Mouse (Mus musculus) adrenal gland, postnatal 4 days (tissue): ENCODE measurements around the gene Tnnt1. TPM values are rescaled to one million over a fixed set of nuclear protein-coding genes. Genes with fewer than 3 reads are reported as not detected.

ENCODE experiments used
- DNase-seq, 2 experiments: peaks; one replicate each; pipeline ENCODE4 v3.0.0; 2021 to 2022; ENCODE audit warnings: low spot score in 2 of 2, mixed read lengths in 2 of 2
- total RNA-seq, 2 experiments: library from RNA; stranded (reverse); gene quantifications; 2 replicates each; pipeline ENCODE4 v1.2.3; 2021

Gene Tnnt1
- total RNA-seq, 2 experiments from 2014 or later = 8.1 to 21.0 TPM

DNA sequence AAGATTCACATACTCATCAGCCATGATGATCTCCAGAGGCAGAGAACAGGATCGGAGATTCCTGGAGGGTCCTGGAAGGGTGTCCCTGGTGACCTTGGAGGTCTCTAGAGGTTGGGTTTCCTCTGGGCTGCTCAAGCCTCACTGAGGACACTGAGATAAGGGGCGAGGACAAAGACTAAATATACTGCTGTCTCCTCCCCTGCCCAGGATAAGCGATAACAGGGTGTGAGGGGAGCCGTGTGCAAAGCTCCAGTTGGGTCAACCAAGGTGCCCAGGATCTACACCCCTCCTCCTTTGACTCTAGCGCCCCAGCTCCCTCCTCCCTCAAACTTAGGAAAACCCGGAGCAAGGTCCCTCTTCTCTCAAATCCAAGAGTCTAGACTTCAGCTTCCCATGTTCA is 6.1 kb upstream of the Tnnt1 start:
- DNase-seq = no peak

DNA sequence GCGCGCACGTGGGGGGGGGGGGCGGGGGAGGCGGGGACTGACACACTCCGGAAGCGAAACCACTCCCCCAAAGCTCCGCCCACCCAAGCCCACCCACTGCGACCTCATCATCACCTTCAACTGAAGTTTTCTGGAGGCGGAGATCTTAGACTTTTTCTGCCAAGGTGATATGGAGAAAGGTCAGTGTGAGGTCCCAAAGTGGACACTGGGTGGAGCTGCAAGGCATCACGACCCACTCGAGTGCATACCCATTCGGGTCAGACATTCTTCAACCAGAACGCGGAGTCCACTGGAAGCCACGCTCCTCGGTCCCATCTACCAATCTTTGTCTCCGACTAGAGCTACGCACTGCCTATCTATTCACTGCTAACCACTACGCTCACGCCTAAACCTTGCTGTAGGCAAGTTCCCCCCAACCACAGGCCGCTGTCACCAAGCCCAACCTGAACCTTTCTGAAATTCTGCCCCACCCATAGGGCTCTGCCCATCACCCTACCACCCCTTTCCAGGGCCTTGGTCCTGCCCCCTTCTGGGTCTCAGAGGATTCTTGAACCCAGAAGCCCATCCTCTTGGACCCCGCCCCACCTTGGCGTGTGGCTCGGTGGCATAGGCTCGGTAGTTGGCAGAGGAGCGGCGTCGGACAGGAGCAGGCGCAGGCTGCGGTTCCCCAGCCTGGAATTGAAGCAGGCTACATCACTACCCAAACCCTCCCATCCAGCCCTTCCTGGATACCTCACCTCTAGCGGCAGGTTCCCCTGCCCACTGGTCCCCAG is 5.2 kb upstream of the Tnnt1 start:
- no peak for DNase-seq

DNA sequence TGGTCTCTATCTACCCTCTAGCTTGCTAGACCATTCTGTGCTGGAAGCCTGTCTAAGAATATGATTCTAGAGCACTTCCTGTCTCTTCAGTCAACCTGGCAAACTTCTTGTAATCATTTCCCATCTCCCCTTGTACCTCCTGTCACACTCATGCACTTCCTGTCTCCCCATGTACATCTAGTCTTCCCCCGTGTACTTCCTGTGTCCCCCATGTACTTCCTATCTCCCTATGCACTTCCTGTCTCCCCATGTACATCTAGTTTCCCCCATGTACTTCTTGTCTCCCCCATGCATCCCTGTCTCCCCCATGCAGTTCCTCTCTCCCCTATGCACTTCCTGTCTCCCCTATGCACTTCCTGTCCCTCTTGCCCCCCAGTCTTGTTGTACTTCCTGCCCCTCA is 2.3 kb upstream of the Tnnt1 start:
- no peak for DNase-seq

DNA sequence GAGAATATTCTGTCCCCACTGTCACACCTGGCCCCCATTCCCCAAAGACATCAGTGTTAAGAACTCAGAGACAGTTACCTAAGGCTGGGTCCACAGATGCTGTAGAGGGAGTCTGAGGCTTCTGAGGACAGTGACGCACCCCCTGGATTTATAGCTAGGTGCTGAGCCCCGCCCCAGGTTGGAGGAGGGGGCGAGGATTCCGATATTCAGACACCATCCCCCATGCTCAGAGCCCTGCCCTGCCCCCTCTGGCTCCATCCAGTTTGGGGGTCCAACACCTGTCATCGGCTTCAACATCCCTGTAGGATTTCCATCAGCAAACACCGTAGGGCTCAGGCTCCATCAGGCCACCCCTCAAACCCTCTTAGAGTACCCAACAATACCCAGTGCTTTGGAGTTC is 329 bp downstream of the Tnnt1 start:
- DNase-seq = no peak

DNA sequence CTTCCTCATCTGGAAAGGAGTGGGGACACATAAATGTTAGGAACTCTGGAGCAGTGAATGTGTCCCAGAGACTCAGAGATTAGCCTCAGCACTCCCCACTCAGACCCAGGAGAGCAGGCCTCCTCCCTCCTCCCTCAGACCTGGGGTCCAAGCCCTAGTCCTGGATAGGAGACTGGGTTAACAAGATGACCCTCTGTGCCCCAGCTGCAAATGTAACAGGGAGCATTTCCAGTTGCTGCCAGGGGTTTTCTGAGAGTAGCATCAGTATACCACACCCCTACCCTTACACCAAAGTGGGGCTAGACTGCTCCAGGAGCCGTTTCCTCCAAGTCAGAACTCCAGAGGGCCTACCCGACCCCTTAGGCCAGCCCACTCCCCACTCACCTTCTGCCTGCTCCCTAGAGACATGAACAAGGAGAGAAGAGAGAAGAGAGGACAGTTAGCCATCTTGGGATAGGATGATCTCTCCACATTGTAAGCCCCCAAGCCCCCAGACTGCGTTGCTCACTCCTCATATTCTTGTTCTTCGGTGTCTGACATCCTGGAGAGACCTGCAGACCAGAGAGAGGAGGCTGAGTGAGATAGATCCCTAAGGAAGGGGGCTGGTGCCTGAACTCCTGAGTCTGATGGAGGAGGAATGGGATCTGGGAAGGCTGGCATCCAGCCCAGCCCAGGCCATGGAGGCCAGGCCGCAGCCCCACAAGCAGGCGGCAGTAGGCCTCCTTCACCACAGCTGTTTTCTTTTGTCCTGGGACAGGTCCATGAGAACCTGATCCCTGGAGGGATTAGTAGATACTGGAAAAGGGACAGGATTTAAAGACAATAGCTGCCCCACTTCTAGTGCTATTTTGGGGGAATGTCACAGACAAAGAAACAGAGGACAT is 2.1 kb downstream of the Tnnt1 start:
- no peak for DNase-seq

DNA sequence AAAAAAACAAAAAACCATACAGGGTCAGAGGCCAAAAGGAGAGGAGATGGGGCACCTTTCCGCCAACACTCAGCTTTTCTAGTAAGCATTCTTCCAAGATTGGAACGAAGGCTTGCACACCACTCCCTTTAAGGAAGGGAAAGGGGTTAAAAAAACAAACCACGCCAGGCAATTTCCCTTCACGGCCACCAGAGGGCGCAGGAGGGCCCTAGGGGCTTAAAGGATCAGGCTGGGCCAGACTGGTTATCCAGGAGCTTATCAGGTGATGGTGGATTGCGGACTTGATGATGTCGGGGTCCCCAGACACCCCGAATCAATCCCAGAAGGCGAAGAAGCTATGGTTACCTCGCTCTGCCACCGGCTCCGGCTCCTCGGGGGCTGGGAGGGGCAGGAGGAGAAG is 2.9 kb downstream of the Tnnt1 start:
- no peak for DNase-seq

DNA sequence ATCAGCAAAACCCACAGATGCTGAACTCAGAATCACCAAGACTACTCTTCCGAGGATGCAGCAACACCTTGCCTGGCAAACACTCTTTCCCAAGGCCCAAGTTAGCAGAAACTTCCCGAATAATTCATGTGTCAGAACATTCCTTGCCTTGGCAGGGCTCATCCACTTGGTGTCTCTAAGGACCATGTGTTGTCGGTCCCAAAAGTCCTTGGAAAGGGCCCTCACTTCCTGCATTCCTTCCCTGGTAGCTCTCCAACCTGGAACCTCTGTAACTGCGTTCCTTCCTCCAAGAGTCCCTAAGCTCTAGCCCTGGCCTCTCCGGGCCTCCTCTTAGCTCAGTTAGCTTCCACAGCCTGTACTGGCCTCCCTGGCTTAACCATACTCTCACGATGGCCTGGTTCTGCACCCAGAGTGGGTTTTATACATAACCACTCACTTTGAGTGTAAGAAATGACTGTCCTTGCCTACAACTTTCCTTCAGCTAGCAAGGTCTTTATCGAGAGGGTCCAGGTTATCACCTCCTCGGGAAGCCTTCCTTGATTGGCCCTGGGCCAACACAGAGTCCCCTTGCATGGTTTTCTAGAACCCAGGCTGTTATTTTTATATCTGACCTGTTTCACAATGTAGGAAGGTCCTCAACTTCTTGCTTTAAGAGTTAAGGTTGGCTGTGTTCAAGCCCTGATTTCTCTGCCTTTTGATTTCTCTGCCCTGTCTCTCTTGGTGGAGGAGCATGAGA is 4.5 kb downstream of the Tnnt1 start:
- DNase-seq = no peak

DNA sequence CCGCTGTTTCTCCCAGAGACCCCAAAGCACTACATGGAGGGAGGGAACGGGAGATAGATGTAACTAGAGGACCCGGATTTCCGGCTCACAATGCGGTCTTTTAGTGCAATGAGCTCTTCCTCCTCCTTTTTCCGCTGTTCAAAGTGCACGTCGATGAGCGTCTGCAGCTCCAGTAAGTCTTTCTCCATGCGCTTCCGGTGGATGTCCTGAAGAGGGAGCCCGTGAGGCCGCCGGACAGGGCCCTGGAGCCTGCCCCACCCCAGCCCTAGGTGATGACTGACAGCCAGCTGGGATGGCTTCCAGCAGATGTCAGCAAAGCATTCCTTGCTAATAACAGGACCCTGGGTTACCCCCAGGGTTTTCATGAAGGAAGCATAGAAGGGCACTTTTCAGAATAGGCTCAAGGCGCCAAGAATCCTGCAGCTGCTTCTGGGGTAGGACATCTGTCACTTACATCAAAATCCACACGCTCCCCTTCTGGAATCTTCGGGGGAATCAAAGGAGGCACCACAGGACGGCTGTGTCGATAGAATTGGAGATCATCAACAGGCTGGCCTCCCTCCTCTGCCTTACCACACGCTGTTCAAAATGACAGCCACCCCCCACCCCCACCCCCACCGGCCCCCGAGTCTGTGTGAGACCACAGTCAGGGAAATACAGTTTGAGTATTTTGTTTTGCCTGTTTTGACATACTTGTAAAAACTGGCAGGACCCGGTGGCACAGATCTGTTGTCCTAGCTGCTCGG is 6.1 kb downstream of the Tnnt1 start:
- peak; percentile 40 for DNase-seq

DNA sequence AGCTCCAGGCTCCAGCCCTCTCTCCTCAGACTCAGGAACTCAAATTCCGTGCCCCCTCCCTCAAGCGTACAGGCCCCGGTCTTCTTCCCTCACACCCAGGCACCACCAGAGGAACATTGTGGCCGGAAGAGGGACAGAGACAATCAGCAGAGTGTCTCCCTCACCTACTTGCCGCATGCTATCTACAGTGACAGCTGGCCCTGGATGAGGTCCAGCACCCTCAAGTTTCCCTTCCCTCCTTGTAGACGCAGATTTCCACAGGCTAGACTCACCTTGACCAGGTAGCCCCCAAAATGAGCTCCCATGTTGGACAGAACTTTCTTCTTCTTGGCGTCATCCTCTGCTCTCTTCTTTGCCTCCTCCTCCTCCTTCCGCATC is 7.5 kb downstream of the Tnnt1 start:
- no peak for DNase-seq

- DNase-seq = no peak
Observed at GRCm38 (mm10) chr7:4508062-4508738, 8.0 kb downstream of the Tnnt1 start.

- no peak for DNase-seq
Observed at GRCm38 (mm10) chr7:4507220-4507619, 9.0 kb downstream of the Tnnt1 start.

- no peak for DNase-seq
Observed at GRCm38 (mm10) chr7:4504646-4505435, 11.3 kb downstream of the Tnnt1 start.

- DNase-seq = no peak
Observed at GRCm38 (mm10) chr7:4503858-4504257, 12.3 kb downstream of the Tnnt1 start.

DNA sequence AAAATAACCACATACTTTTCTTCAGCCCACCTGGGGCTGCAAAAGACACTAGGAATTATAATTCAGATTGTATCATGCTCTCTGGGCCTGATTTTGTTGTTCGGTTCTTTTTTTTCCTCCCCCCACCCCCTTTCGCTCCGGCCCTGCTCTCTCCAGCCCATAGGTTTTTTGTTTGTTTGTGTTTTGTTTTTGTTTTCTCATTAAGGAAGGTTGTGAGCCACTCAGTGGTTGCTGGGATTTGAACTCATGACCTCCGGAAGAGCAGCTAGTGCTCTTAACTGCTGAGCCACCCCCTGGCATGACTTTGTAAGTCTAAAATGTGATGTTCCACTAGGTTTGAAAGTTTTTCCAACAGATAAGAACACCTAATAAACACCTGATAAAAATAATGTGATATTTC is 13.1 kb downstream of the Tnnt1 start:
- no peak for DNase-seq

GRCm38 (mm10) chr7:4502421-4503090 is 13.6 kb downstream of the Tnnt1 start:
- no peak for DNase-seq

GRCm38 (mm10) chr7:4501558-4502397 is 14.4 kb downstream of the Tnnt1 start, which contains the start of gene Ppp1r12c:
Gene Ppp1r12c (minus strand): TSS chr7:4501680.
- DNase-seq = peak; percentile 88

GRCm38 (mm10) chr7:4500892-4501471 is 15.2 kb downstream of the Tnnt1 start:
- peak; percentile 30 to 32 for DNase-seq

DNA sequence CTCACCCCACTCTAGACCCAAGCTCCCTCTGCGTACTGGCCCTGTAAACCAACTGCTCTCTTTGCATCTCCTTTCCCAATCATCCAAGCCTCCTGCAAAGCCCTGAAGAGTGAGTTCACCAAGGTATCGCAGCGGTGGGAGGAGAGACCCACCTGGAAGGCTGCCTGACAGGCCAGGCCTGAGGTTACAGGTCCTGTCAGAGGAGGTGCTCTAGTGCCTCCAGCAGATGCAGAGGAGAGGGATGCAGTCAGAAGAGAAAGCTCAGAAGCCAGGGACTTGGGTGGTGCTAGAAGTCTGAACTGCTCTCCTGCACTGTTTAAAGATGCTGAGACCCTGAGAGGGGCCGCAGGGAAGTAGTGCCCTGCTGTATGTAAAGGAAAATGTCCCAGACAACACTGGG is 17.1 kb downstream of the Tnnt1 start:
- no peak for DNase-seq
